44 mouse cellular contexts compared by ENCODE assay signal in the genomic region with DNA sequence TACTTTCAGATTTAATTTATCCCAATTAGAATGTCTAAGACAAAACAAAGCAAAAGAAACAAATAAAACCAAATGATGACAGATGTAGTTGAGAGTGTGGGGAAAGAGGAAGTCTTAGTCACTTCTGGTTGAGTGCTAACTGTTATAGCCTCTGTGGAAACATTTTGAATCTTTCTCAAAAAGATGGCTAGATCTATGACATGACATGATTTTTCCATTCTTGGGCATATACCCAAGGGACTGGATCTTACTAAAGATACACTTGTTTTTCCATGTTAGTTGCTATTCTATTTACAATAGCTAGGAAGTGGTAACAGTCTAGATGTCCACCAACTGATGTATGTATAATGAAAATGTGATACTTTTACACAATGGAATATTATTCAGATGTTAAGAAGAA. TPM values are rescaled to one million over a fixed set of nuclear protein-coding genes. Genes with fewer than 3 reads are reported as not detected.
"Had no signal": no experiment of that assay in that cellular context is flagged by ENCODE, and none has a peak within 500 bp of the region (broad histone marks: within the 10 kb centered on the region; RNA-seq: fewer than 3 reads in every experiment).

No protein-coding gene starts in this region.

- H3K4me3 ChIP-seq: limb, embryonic 10.5 days; limb, embryonic 12.5 days; limb, embryonic 13.5 days; limb, embryonic 15.5 days; liver, embryonic 12.5 days; liver, embryonic 13.5 days; liver, embryonic 15.5 days; lung, embryonic 15.5 days; megakaryocyte, embryonic 14.5 days; midbrain, embryonic 10.5 days; midbrain, embryonic 12.5 days; midbrain, embryonic 13.5 days; midbrain, embryonic 15.5 days; myocyte; neural tube, embryonic 12.5 days had no signal

- H3K9me3 ChIP-seq: limb, embryonic 10.5 days; limb, embryonic 13.5 days; limb, embryonic 15.5 days; liver, embryonic 13.5 days; liver, embryonic 15.5 days; lung, embryonic 15.5 days; megakaryocyte, embryonic 14.5 days; midbrain, embryonic 13.5 days; midbrain, embryonic 15.5 days had no signal

- DNase-seq: left cerebral cortex, postnatal 4 days; liver; liver, embryonic 13.5 days; liver, postnatal 0 days; lung, adult 18-20 months; lung, adult 2 months; lung, embryonic 14.5 days; lung, postnatal 10 days; lung, postnatal 14 days; lung, postnatal 36 days; lung, postnatal 4 days; midbrain, embryonic 14.5 days had no signal

- H3K9ac ChIP-seq: limb, embryonic 12.5 days; limb, embryonic 13.5 days; limb, embryonic 15.5 days; liver, embryonic 12.5 days; liver, embryonic 13.5 days; liver, embryonic 14.5 days; liver, embryonic 15.5 days; liver, postnatal 0 days; lung, embryonic 14.5 days; lung, embryonic 15.5 days; midbrain, embryonic 12.5 days; midbrain, embryonic 13.5 days; midbrain, embryonic 15.5 days; neural tube, embryonic 12.5 days had no signal

- H3K27ac ChIP-seq: limb, embryonic 10.5 days; limb, embryonic 12.5 days; limb, embryonic 13.5 days; limb, embryonic 15.5 days; liver, embryonic 12.5 days; liver, embryonic 13.5 days; liver, embryonic 14.5 days; liver, embryonic 15.5 days; lung, embryonic 15.5 days; macrophage; midbrain, embryonic 10.5 days; midbrain, embryonic 12.5 days; midbrain, embryonic 13.5 days; midbrain, embryonic 15.5 days; neural tube, embryonic 12.5 days had no signal

- H3K4me1 ChIP-seq: limb, embryonic 10.5 days; limb, embryonic 12.5 days; limb, embryonic 13.5 days; limb, embryonic 15.5 days; liver, embryonic 12.5 days; liver, embryonic 13.5 days; liver, embryonic 15.5 days; lung, embryonic 15.5 days; megakaryocyte, embryonic 14.5 days; midbrain, embryonic 10.5 days; midbrain, embryonic 12.5 days; midbrain, embryonic 13.5 days; midbrain, embryonic 15.5 days; neural tube, embryonic 12.5 days had no signal

- ATAC-seq: liver, embryonic 12.5 days; liver, postnatal 0 days; lung, postnatal 0 days; midbrain, embryonic 13.5 days; midbrain, embryonic 15.5 days; midbrain, embryonic 16.5 days had no signal

- H3K27me3 ChIP-seq: limb, embryonic 12.5 days; limb, embryonic 13.5 days; limb, embryonic 15.5 days; liver, embryonic 12.5 days; liver, embryonic 13.5 days; liver, embryonic 15.5 days; lung, embryonic 15.5 days; megakaryocyte, embryonic 14.5 days; midbrain, embryonic 12.5 days; midbrain, embryonic 13.5 days; midbrain, embryonic 15.5 days; neural tube, embryonic 12.5 days had no signal

- H3K36me3 ChIP-seq: limb, embryonic 10.5 days; limb, embryonic 12.5 days; limb, embryonic 13.5 days; limb, embryonic 15.5 days; liver, embryonic 12.5 days; liver, embryonic 13.5 days; liver, embryonic 15.5 days; lung, embryonic 15.5 days; midbrain, embryonic 10.5 days; midbrain, embryonic 12.5 days; midbrain, embryonic 13.5 days; midbrain, embryonic 15.5 days; neural tube, embryonic 12.5 days had no signal

- H3K4me2 ChIP-seq: limb, embryonic 12.5 days; limb, embryonic 13.5 days; limb, embryonic 15.5 days; liver, embryonic 12.5 days; liver, embryonic 13.5 days; liver, embryonic 15.5 days; lung, embryonic 14.5 days; lung, embryonic 15.5 days; midbrain, embryonic 11.5 days; midbrain, embryonic 12.5 days; midbrain, embryonic 13.5 days; midbrain, embryonic 15.5 days; neural tube, embryonic 12.5 days had no signal

RNA-seq across cellular contexts. Expression of gene Olfr1507, which starts 57.9 kb away (rescaled TPM):
- total RNA-seq: left cerebral cortex, postnatal 10 days; left cerebral cortex, postnatal 14 days; left cerebral cortex, postnatal 25 days; left cerebral cortex, postnatal 36 days; left cerebral cortex, postnatal 4 days; liver, adult 2 months; megakaryocyte, adult 5-6 weeks; megakaryocyte-erythroid progenitor cell, adult 5-6 weeks; midbrain, postnatal 0 days; monocyte, adult 5-6 weeks had no signal
- polyA plus RNA-seq: limb, embryonic 10.5 days; limb, embryonic 11.5 days; limb, embryonic 12.5 days; limb, embryonic 13.5 days; liver, adult 2 months; liver, embryonic 12.5 days; liver, embryonic 13.5 days; liver, embryonic 14.5 days; liver, embryonic 15.5 days; liver, embryonic 16.5 days; liver, postnatal 0 days; lung, adult 2 months; lung, embryonic 14.5 days; lung, embryonic 15.5 days; lung, embryonic 16.5 days; lung, postnatal 0 days; macrophage; midbrain, embryonic 10.5 days; midbrain, embryonic 11.5 days; midbrain, embryonic 12.5 days; midbrain, embryonic 13.5 days; midbrain, embryonic 14.5 days; midbrain, embryonic 15.5 days; midbrain, postnatal 0 days; myocyte; neural tube, embryonic 11.5 days; neural tube, embryonic 12.5 days had no signal
